Mouse (Mus musculus): ENCODE measurements around the gene Hoxc10. TPM values are rescaled to one million over a fixed set of nuclear protein-coding genes. Genes with fewer than 3 reads are reported as not detected.
A peak's percentile ranks its signal among the peaks of the same experiment; 100 is the strongest.

Hoxc10 gene
- polyA plus RNA-seq, 1 experiment from 2014 or later = 49.0 TPM

DNA sequence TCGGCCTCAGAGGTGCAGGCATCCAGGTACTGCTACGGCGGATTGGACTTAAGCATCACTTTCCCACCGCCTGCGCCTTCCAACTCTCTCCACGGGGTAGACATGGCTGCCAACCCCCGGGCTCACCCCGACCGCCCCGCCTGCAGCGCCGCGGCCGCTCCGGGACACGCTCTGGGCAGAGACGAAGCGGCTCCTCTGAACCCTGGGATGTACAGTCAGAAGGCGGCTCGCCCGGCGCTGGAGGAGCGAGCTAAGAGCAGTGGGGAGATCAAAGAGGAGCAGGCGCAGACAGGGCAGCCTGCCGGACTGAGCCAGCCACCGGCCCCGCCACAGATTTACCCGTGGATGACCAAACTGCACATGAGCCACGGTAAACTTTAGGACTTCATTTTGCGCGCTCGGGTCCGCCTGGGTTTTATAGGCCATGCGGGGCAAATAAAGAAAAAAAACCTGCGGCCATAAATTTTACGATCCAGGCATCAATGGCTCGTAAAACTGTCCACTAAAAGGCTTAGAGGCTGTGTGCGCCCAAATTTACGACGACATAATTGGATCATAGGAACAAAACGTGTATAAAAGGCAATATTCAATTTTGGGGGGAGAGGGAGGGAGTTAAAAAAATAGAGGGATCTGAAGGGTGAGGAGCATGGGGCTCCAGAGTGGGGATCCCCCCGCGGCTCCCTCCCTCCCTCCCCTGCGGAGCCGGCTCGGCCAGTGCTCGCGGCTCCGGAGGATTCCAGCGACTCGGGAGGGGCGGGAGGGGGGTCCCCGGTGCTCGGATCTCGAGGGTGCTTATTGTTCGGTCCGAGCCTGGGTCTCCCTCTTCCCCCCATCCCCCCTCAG, 47.8 kb downstream of the Hoxc10 start:
- H3K9ac ChIP-seq (replicated peaks; ENCODE audit: low read length) = peak overlapping the region; percentile 67
- H3K9me3 ChIP-seq (ENCODE audit: low read length) = no peaks in the 10 kb centered on the region
- H3K36me3 ChIP-seq (ENCODE audit: insufficient read depth, low read length) = no peaks in the 10 kb centered on the region; the same call in 1 of the 2 replicates
- peaks cover 92% of the 10 kb centered on the region for H3K4me1 ChIP-seq (ENCODE audit: insufficient read depth, low read length)
- peak overlapping the region; percentile 39 for H3K4me3 ChIP-seq (ENCODE audit: low read length)
- under 1% methylated on average over 48 of the region's 57 CpGs for WGBS
- peak; percentile 78 for ATAC-seq (ENCODE audit: low FRiP score, low TSS enrichment)
- peak overlapping the region; percentile 68 for H3K4me2 ChIP-seq (replicated peaks; ENCODE audit: low read depth, low read length)
- H3K27ac ChIP-seq (ENCODE audit: low read length) = peak overlapping the region; percentile 88
- H3K27me3 ChIP-seq (ENCODE audit: insufficient read depth, low read length) = peaks cover 37% of the 10 kb centered on the region

GRCm38 (mm10) chr15:103015009-103015399, 48.4 kb downstream of the Hoxc10 start:
- Histone ChIP-seq H3K9me3 (ENCODE audit: low read length) (no peaks in the 10 kb centered on the region), H3K4me1 (ENCODE audit: insufficient read depth, low read length) (peaks cover 92% of the 10 kb centered on the region), H3K9ac (replicated peaks; ENCODE audit: low read length) (peak overlapping the region; percentile 67), H3K4me2 (replicated peaks; ENCODE audit: low read depth, low read length) (peak overlapping the region; percentile 68), H3K27ac (ENCODE audit: low read length) (peak overlapping the region; percentile 88), H3K36me3 (ENCODE audit: insufficient read depth, low read length) (no peaks in the 10 kb centered on the region; the same call in 1 of the 2 replicates), H3K4me3 (ENCODE audit: low read length) (peak overlapping the region; percentile 39), H3K27me3 (ENCODE audit: insufficient read depth, low read length) (peaks cover 43% of the 10 kb centered on the region)
- peak; percentile 32 for ATAC-seq (ENCODE audit: low FRiP score, low TSS enrichment)
- 2% methylated on average over 24 of the region's 28 CpGs for WGBS

DNA sequence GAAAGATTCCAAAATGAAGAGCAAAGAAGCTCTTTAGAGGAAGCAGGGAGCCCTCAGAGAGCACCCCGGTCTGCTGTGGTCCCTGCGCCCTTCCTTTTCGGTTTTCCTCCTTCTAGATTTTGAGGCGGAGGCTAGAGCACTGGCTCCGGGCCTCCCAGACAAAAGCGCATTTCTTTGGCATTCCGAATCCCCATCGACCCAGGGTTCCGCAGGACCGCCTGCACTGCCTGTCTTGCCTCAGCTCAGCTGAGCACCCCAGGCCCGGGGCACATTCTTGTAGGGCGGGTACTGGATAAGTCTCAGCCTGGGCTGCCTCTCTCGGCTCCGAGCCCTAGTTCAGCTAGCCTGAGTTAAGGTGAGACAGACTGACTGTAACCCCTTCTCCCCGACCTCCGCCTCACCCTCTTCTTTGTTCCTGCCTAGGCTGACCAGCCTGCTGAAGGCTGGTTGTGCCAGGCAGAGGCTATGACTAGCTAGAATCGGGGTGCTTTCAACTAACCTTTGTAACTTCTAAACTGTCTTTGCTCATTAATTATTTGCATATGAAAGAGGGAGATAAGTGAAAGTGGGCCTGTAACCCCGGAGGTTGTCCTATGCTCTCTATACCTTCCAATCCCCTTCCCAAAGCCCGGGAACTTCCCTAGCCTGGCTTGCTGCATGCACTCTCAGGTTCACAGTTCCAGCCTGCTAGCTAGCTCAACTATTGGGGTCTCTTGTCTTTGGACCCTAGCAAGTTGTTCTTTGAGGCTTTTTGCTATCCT, 49.0 kb downstream of the Hoxc10 start:
- H3K4me2 ChIP-seq (replicated peaks; ENCODE audit: low read depth, low read length) = peak overlapping the region; percentile 68
- H3K9me3 ChIP-seq (ENCODE audit: low read length) = no peaks in the 10 kb centered on the region
- peak overlapping the region; percentile 67 for H3K9ac ChIP-seq (replicated peaks; ENCODE audit: low read length)
- H3K36me3 ChIP-seq (ENCODE audit: insufficient read depth, low read length) = no peaks in the 10 kb centered on the region; the same call in 1 of the 2 replicates
- H3K27ac ChIP-seq (ENCODE audit: low read length) = peak overlapping the region; percentile 88
- H3K27me3 ChIP-seq (ENCODE audit: insufficient read depth, low read length) = peaks cover 44% of the 10 kb centered on the region
- peak overlapping the region; percentile 39 for H3K4me3 ChIP-seq (ENCODE audit: low read length)
- 26% methylated on average over 19 of the region's 19 CpGs for WGBS
- H3K4me1 ChIP-seq (ENCODE audit: insufficient read depth, low read length) = peaks cover 88% of the 10 kb centered on the region
- ATAC-seq (ENCODE audit: low FRiP score, low TSS enrichment) = no peak

DNA sequence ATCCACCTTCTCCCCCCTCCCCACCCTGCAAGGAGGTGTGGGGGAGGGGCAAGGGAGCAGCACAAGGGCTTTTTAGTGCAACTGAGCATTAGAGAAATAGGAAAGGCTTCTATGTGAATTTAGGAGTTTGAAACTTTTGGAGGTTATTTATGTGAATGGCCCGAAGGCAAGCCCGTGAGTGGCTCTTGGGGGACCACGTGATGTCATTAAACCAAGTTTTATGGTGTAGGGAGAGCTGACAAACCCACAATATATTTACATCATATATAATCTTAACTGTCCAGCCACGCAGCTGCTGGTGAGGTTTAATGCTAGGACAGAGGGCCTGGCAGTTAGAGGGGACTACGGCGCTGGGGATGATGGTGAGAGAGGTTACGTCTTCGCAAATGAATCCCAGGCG, 52.0 kb downstream of the Hoxc10 start, which contains the start of gene Hoxc4:
Hoxc4 (plus strand) TSS at position 299 of the 400 bp plus-strand sequence.
- peak within 1 kb of the TSS; percentile 50 for H3K9ac ChIP-seq (replicated peaks; ENCODE audit: low read length)
- H3K4me1 ChIP-seq (ENCODE audit: insufficient read depth, low read length) = peaks cover 70% of the 10 kb centered on the region
- peak within 1 kb of the TSS; percentile 70 for H3K27ac ChIP-seq (ENCODE audit: low read length)
- peak within 1 kb of the TSS; percentile 26; the same call in 1 of the 2 replicates for H3K4me2 ChIP-seq (replicated peaks; ENCODE audit: low read depth, low read length)
- 21% methylated on average over 9 of the region's 9 CpGs for WGBS
- H3K27me3 ChIP-seq (ENCODE audit: insufficient read depth, low read length) = peaks cover 37% of the 10 kb centered on the region
- H3K9me3 ChIP-seq (ENCODE audit: low read length) = no peaks in the 10 kb centered on the region
- no peaks in the 10 kb centered on the region for H3K36me3 ChIP-seq (ENCODE audit: insufficient read depth, low read length)
- ATAC-seq (ENCODE audit: low FRiP score, low TSS enrichment) = peak; percentile 29
- no peak within 1 kb of the TSS for H3K4me3 ChIP-seq (ENCODE audit: low read length)

DNA sequence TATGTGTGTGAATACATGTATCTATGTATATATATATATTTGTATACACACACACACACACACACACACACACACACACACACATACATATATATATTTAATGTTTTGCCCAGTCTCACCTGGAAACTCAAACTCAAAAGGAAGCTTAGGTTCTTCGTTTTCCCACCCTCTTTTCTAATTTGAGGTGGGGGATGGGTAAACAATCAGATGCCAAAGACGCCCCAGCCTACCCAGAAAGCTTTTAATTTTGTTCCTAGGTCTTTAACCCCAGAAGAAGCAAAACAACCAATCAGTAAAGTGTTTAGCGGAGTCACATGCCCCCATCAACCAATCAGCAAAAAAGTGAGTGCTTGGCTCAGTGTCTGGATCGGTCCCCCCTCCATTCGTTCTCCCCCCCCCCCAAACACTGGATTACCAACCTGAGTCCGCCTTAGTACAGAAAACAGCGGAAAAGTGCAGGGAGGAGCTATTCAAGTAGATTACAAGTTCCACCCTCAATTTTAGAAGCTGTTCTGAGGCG, 54.4 kb downstream of the Hoxc10 start:
- 0 out of 2 replicates have a peak overlapping the region, but pooled peaks have one; percentile 2 for H3K9ac ChIP-seq (replicated peaks; ENCODE audit: low read length)
- H3K4me3 ChIP-seq (ENCODE audit: low read length) = no peak overlapping the region
- WGBS = 23% methylated on average over 8 of the region's 8 CpGs
- no peak overlapping the region for H3K27ac ChIP-seq (ENCODE audit: low read length)
- no peaks in the 10 kb centered on the region for H3K9me3 ChIP-seq (ENCODE audit: low read length)
- no peaks in the 10 kb centered on the region for H3K36me3 ChIP-seq (ENCODE audit: insufficient read depth, low read length)
- no peak for ATAC-seq (ENCODE audit: low FRiP score, low TSS enrichment)
- H3K4me1 ChIP-seq (ENCODE audit: insufficient read depth, low read length) = peaks cover 64% of the 10 kb centered on the region
- H3K4me2 ChIP-seq (replicated peaks; ENCODE audit: low read depth, low read length) = peak overlapping the region; percentile 38
- H3K27me3 ChIP-seq (ENCODE audit: insufficient read depth, low read length) = peaks cover 42% of the 10 kb centered on the region

MicroRNA genes within 50 kb of the gene (microRNA counts, 519-probe panel; counts per million panel counts)
- microRNA mmu-miR-615-3p = 2,988 counts per million, percentile 70 among the panel's probes with 10 or more counts
- 104 counts per million, percentile 35 among the panel's probes with 10 or more counts for microRNA mmu-miR-615-5p

Small RNA genes within 50 kb of the gene (microRNA-seq; reads per million reads assigned to microRNA genes)
- gene Mir196a-2 (2,712 reads per million, percentile 87 among the genes with 10 or more reads in this experiment), gene Mir615 (3,657 reads per million, percentile 89 among the genes with 10 or more reads in this experiment)

Other genes starting within 250 kb of the Hoxc10 start
- 60.4 and 63.2 TPM in 2 replicates for gene Calcoco1, start 244.6 kb upstream of the Hoxc10 start, polyA plus RNA-seq (2015; fragmentation: Nextera tagmentation; extraction: Ambion mirVana)
- gene Hoxc13, start 45.7 kb upstream of the Hoxc10 start, polyA plus RNA-seq (2015; fragmentation: Nextera tagmentation; extraction: Ambion mirVana) = not detected in 2 replicates
- gene Hoxc12, start 30.0 kb upstream of the Hoxc10 start, polyA plus RNA-seq (2015; fragmentation: Nextera tagmentation; extraction: Ambion mirVana) = not detected in 2 replicates
- gene Hoxc11, start 12.4 kb upstream of the Hoxc10 start, polyA plus RNA-seq (2015; fragmentation: Nextera tagmentation; extraction: Ambion mirVana) = 1.2 and 1.6 TPM in 2 replicates
- 4.3 and 5.9 TPM in 2 replicates for gene Hoxc5, start 647 bp downstream of the Hoxc10 start, polyA plus RNA-seq (2015; fragmentation: Nextera tagmentation; extraction: Ambion mirVana)
- gene Hoxc9, start 9.6 kb downstream of the Hoxc10 start, polyA plus RNA-seq (2015; fragmentation: Nextera tagmentation; extraction: Ambion mirVana) = 7.4 and 9.2 TPM in 2 replicates
- gene Hoxc8, start 23.8 kb downstream of the Hoxc10 start, polyA plus RNA-seq (2015; fragmentation: Nextera tagmentation; extraction: Ambion mirVana) = 6.6 and 9.2 TPM in 2 replicates
- gene Hoxc6, start 31.5 kb downstream of the Hoxc10 start, polyA plus RNA-seq (2015; fragmentation: Nextera tagmentation; extraction: Ambion mirVana) = 7.6 and 11.0 TPM in 2 replicates
- 6.9 and 8.6 TPM in 2 replicates for gene Hoxc4, start 52.1 kb downstream of the Hoxc10 start, polyA plus RNA-seq (2015; fragmentation: Nextera tagmentation; extraction: Ambion mirVana)
- gene Smug1, start 200.3 kb downstream of the Hoxc10 start, polyA plus RNA-seq (2015; fragmentation: Nextera tagmentation; extraction: Ambion mirVana) = 19.8 and 20.5 TPM in 2 replicates